Mouse (Mus musculus): ENCODE results near the gene Rpl10. TPM values are rescaled to one million over a fixed set of nuclear protein-coding genes. Genes with fewer than 3 reads are reported as not detected.
A peak's percentile ranks its signal among the peaks of the same experiment; 100 is the strongest.

The Rpl10 gene
- total and polyA plus RNA-seq, 3 experiments: 459 to 3,697 (median 3,137) TPM

GRCm38 (mm10) chrX:74273422-74274322, 3.1 kb downstream of the Rpl10 start:
- TF ChIP-seq SMC3 (IDR thresholded peaks at IDR 0.05; ENCODE audit: low read depth, low read length) (no peak), MAZ (IDR thresholded peaks at IDR 0.05; ENCODE audit: low read depth, low read length) (no peak), POLR2AphosphoS2 (IDR thresholded peaks at IDR 0.05; ENCODE audit: low read depth, low read length) (peak; percentile 100), CTCF (conservative IDR thresholded peaks at IDR 0.05 in 1 of 2, IDR thresholded peaks at IDR 0.05 in 1 of 2; ENCODE audit: low read depth in 2 of 2, low read length in 2 of 2) (no peak), UBTF (IDR thresholded peaks at IDR 0.05; ENCODE audit: low read depth, low read length) (no peak), ZNF384 (IDR thresholded peaks at IDR 0.05; ENCODE audit: low read depth, low read length) (no peak), CHD2 (IDR thresholded peaks at IDR 0.05; ENCODE audit: low read length) (peak; percentile 65; the same call in 1 of the 2 replicates), GABPA (IDR thresholded peaks at IDR 0.05; ENCODE audit: insufficient replicate concordance, low read depth, low read length) (no peak), POLR2A (IDR thresholded peaks at IDR 0.05; ENCODE audit: low read depth, low read length) (peak; percentile 63), EP300 (IDR thresholded peaks at IDR 0.05; ENCODE audit: low read length) (no peak), USF2 (conservative IDR thresholded peaks at IDR 0.05; ENCODE audit: low read depth, low read length) (no peak)
- Histone ChIP-seq H3K4me3 (replicated peaks in 1 of 3; ENCODE audit: low read depth in 2 of 3, low read length in 2 of 3, poor library complexity in 1 of 3) (no peak overlapping the region), H3K9ac (ENCODE audit: insufficient read depth, low read depth) (no peak overlapping the region), H3K79me2 (replicated peaks; ENCODE audit: control insufficient read depth, extremely low read depth, insufficient read depth, poor library complexity, severe bottlenecking) (peaks cover 16% of the 10 kb centered on the region), H3K4me2 (ENCODE audit: insufficient read depth, low read depth, poor library complexity, severe bottlenecking) (0 out of 2 replicates have a peak overlapping the region, but pooled peaks have one; percentile 24), H3K36me3 (replicated peaks in 1 of 2; ENCODE audit: control insufficient read depth in 1 of 2, insufficient read depth in 1 of 2, low read length in 1 of 2) (peaks cover 14 to 19% of the 10 kb centered on the region in 2 experiments), H3K9me3 (replicated peaks; ENCODE audit: low read length) (no peaks in the 10 kb centered on the region), H3K27me3 (replicated peaks) (no peaks in the 10 kb centered on the region), H3K27ac (ENCODE audit: insufficient read depth, low read depth) (peak overlapping the region; percentile 29; the same call in 1 of the 2 replicates), H3K4me1 (ENCODE audit: control insufficient read depth in 1 of 2, insufficient read depth in 2 of 2) (peaks cover 0 to 14% of the 10 kb centered on the region in 2 experiments; a peak in 2 of 4 replicates)
- in situ Hi-C loops (cut with MboI; ENCODE audit: low pct_ligation_motif_present, low pct_unique_long_range_greater_than_20kb, low sequenced_read_pairs) (no loop called here), dilution Hi-C loops (cut with MboI; ENCODE audit: extremely low pct_ligation_motif_present, extremely low pct_unique_long_range_greater_than_20kb, low sequenced_read_pairs) (no loop called here)
- DNase-seq (ENCODE audit: extremely low read depth): no peak

DNA sequence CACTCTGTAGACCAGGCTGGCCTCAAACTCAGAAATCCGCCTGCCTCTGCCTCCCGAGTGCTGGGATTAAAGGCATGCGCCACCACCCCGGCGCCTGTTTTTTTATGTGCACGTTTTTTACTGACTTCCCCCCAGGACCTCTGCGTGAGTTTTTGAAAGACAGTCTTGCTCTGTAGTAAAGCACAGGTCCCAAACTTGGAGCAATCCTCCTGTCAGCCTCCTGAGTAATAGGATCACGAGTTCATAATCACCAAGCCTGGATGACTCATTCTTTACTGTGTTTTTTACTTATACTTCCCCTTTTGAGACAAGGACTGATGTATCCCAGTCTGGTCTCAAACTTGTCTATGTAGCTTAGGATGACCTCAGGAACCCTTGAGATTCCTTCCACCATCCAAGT, 7.3 kb downstream of the Rpl10 start:
- Histone ChIP-seq H3K9ac (ENCODE audit: insufficient read depth, low read depth) (no peak overlapping the region), H3K79me2 (replicated peaks; ENCODE audit: control insufficient read depth, extremely low read depth, insufficient read depth, poor library complexity, severe bottlenecking) (peaks cover under 1% of the 10 kb centered on the region; the same call in 1 of the 2 replicates), H3K4me1 (ENCODE audit: control insufficient read depth in 1 of 2, insufficient read depth in 2 of 2) (peaks cover 0 to 11% of the 10 kb centered on the region in 2 experiments; a peak in 1 of 4 replicates), H3K36me3 (replicated peaks in 1 of 2; ENCODE audit: control insufficient read depth in 1 of 2, insufficient read depth in 1 of 2, low read length in 1 of 2) (peaks cover 5 to 7% of the 10 kb centered on the region in 2 experiments), H3K4me3 (replicated peaks in 1 of 3; ENCODE audit: low read depth in 2 of 3, low read length in 2 of 3, poor library complexity in 1 of 3) (no peak overlapping the region), H3K9me3 (replicated peaks; ENCODE audit: low read length) (no peaks in the 10 kb centered on the region), H3K4me2 (ENCODE audit: insufficient read depth, low read depth, poor library complexity, severe bottlenecking) (no peak overlapping the region), H3K27ac (ENCODE audit: insufficient read depth, low read depth) (no peak overlapping the region), H3K27me3 (replicated peaks) (no peaks in the 10 kb centered on the region)
- DNase-seq (ENCODE audit: extremely low read depth): peak; percentile 45
- in situ Hi-C loops (cut with MboI; ENCODE audit: low pct_ligation_motif_present, low pct_unique_long_range_greater_than_20kb, low sequenced_read_pairs) (no loop called here), dilution Hi-C loops (cut with MboI; ENCODE audit: extremely low pct_ligation_motif_present, extremely low pct_unique_long_range_greater_than_20kb, low sequenced_read_pairs) (no loop called here)
- TF ChIP-seq JUND (conservative IDR thresholded peaks at IDR 0.05; ENCODE audit: low read depth, low read length) (peak; percentile 53; the same call in 1 of the 2 replicates), EP300 (IDR thresholded peaks at IDR 0.05; ENCODE audit: low read length) (peak; percentile 51; the same call in 1 of the 2 replicates), TCF12 (IDR thresholded peaks at IDR 0.05; ENCODE audit: low read depth, low read length) (no peak), HCFC1 (IDR thresholded peaks at IDR 0.05; ENCODE audit: low read depth, low read length) (no peak), JUN (IDR thresholded peaks at IDR 0.05; ENCODE audit: insufficient read depth, low read depth, low read length) (peak; percentile 30; the same call in 1 of the 2 replicates), BHLHE40 (IDR thresholded peaks at IDR 0.05; ENCODE audit: low read depth, low read length) (peak; percentile 55)

Measured in CH12.LX (cell line).